Mouse (Mus musculus) bone marrow macrophage, adult 2 months (primary cell): ENCODE measurements around the gene Ttc21a. TPM values are rescaled to one million over a fixed set of nuclear protein-coding genes. Genes with fewer than 3 reads are reported as not detected.

Experiments
- H3K27ac ChIP-seq: 2 replicates; pipeline ENCODE4 v1.5.1; 2012; ENCODE audit warnings: low read depth, low read length; ENCODE audit not compliant: insufficient read depth
- H3K4me1 ChIP-seq: 2 replicates; pipeline ENCODE4 v1.6.1; 2012; ENCODE audit warnings: low read length; ENCODE audit not compliant: control insufficient read depth, insufficient read depth
- H3K4me3 ChIP-seq: 2 replicates; pipeline ENCODE4 v1.5.1; 2012; ENCODE audit warnings: mild to moderate bottlenecking, low read length, moderate library complexity; ENCODE audit not compliant: insufficient read depth
- CTCF ChIP-seq: IDR thresholded peaks from 2 replicates; pipeline ENCODE4 v1.5.1; 2012; ENCODE audit warnings: low read depth, mild to moderate bottlenecking, low read length, moderate library complexity
- POLR2A ChIP-seq: IDR thresholded peaks from 2 replicates; pipeline ENCODE4 v1.6.1; 2012; ENCODE audit warnings: mild to moderate bottlenecking, low read depth, low read length, borderline replicate concordance
- polyA plus RNA-seq: library from polyadenylated mRNA; stranded (reverse); fragments of >200 nt; gene quantifications from 2 replicates; pipeline ENCODE4 v1.2.4, GENCODE M21; 2012; ENCODE audit not compliant: missing spikeins, insufficient read depth, insufficient read length

Ttc21a gene
- polyA plus RNA-seq, 1 experiment: 0.27 TPM

- H3K4me3 ChIP-seq: peak overlapping the region; percentile 92
- peaks cover 46% of the 10 kb centered on the region for H3K4me1 ChIP-seq
- TF ChIP-seq CTCF: no peak
- TF ChIP-seq POLR2A: no peak
- peak overlapping the region; percentile 95 for H3K27ac ChIP-seq
These were observed 44.1 kb downstream of the Ttc21a start for GRCm38 (mm10) chr9:119981183-119982179.

- Histone ChIP-seq H3K27ac (peak overlapping the region; percentile 95), H3K4me1 (peaks cover 37% of the 10 kb centered on the region), H3K4me3 (peak overlapping the region; percentile 92)
- TF ChIP-seq POLR2A: no peak
- TF ChIP-seq CTCF: peak; percentile 49; the same call in 1 of the 2 replicates
These were observed 44.9 kb downstream of the Ttc21a start for GRCm38 (mm10) chr9:119982241-119982811.

DNA sequence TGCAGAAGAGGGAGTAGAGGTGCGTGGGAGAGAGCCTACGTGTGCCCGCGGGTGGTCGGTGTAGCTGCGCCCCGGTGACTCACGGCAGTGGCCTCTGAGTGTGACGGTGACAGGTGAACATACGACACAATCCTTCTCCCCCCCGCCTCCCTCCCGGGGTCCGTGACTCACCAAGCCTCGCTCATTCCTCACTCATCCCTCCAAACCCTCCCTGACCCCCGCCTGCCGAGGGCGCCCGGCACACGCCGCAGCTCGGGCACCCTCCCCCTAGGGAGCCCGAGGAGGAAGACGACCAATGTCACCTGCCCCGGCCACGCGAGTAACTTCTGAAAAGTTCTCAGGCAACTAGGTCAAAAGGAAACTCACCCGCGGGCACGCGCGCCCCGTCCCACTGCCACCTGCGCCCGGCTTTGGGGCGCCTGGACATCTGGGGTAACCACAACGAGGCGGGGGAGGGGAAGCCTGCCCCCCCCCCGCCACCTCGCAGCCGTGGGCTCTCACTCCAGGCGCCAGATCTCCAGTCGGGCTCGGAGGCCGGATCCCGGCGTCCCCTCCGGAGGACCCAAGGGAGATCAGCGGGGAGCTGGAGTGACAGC lies 45.6 kb downstream of the Ttc21a start:
- peaks cover 30% of the 10 kb centered on the region for H3K4me1 ChIP-seq
- TF ChIP-seq POLR2A: no peak
- no peak for TF ChIP-seq CTCF
- H3K27ac ChIP-seq: 0 out of 2 replicates have a peak overlapping the region, but pooled peaks have one; percentile 11
- H3K4me3 ChIP-seq: peak overlapping the region; percentile 92

- Histone ChIP-seq H3K4me3 (peak overlapping the region; percentile 92), H3K4me1 (peaks cover 22% of the 10 kb centered on the region), H3K27ac (0 out of 2 replicates have a peak overlapping the region, but pooled peaks have one; percentile 11)
- TF ChIP-seq CTCF (no peak), POLR2A (peak; percentile 74; the same call in 1 of the 2 replicates)
These were observed 46.5 kb downstream of the Ttc21a start for GRCm38 (mm10) chr9:119983585-119984535.

- H3K27ac ChIP-seq: 0 out of 2 replicates have a peak within 1 kb of the TSS, but pooled peaks have one; percentile 11
- TF ChIP-seq CTCF: no peak
- TF ChIP-seq POLR2A: no peak
- peaks cover 17% of the 10 kb centered on the region for H3K4me1 ChIP-seq
- H3K4me3 ChIP-seq: peak within 1 kb of the TSS; percentile 92
These were observed 47.2 kb downstream of the Ttc21a start, which contains the start of gene Csrnp1 for GRCm38 (mm10) chr9:119984536-119985011. Gene Csrnp1 (minus strand): TSS chr9:119984658.

DNA sequence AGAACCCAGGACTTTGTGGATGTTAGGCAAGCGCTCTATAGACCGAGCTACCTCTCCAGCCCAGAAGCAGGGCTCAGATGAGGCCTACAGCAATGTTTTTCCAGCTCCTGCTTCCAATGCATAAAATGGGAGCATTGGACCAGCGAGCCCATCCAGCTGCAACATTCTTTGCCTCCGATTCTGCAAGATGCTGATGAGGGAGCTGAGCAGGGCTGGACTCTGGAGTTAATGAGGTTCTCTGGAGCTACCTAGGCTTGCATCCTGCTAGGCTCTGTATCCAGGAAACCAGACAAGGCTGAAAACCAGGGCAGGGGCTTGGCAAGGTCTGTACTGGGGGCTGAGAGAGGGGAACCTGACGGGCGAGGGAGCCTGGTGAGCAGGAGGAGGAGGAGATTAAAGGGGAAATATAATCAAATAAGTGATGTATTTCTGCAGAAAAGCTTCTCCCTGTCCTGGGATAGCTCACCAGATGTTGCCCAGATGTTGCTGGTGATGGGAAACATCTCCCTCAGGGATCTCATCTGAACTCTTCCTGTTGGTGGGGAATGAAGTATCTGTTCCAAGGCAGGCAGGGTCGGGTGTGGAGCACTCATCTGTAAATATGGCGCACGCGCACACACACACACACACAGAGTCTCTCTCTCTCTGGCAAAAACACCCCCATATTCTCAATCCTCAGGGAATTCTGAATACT lies 48.6 kb downstream of the Ttc21a start:
- peaks cover 6% of the 10 kb centered on the region; the same call in 1 of the 2 replicates for H3K4me1 ChIP-seq
- H3K4me3 ChIP-seq: no peak overlapping the region
- TF ChIP-seq POLR2A (no peak), CTCF (no peak)
- no peak overlapping the region for H3K27ac ChIP-seq

DNA sequence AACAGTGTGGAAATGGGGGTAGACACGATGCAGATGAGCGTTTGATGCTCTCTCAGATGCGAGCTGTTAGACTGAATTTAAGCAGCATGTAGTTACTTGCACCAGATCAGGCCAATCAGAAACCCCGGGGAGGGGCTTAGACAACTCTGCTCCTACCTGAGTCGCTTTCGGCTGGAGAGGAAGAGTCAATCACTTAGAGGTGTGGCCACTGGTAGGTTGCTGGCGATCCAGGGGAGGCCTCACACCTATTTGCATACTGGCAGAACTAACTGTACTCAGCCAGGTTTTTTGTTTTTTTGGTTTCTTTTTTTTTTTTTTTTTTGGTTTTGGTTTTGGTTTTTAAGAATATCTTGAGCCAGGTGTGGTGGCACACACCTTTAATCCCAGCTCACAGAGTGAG lies 50.9 kb downstream of the Ttc21a start:
- H3K4me3 ChIP-seq: no peak overlapping the region
- TF ChIP-seq CTCF: no peak
- TF ChIP-seq POLR2A: no peak
- no peak overlapping the region for H3K27ac ChIP-seq
- H3K4me1 ChIP-seq: peaks cover 2% of the 10 kb centered on the region; the same call in 1 of the 2 replicates

DNA sequence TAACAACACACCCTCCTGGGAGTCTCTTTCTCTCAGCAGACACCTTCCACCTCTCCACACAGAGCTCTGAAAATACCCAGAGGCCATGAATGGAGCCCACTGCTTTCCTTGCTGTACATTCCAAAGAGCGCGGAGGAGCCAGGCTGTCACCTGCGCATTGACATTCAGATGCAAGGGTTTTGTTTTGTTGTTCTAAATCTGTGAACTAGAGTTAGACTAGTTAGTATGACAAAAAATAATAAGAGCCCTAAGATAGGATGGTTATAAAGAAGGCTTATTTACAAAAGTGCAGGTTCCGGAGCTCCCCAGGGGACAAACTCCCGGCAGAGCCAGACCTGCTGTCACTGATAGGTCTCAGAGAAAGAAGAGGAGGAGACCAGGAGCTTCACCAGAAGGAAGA lies 53.9 kb downstream of the Ttc21a start:
- TF ChIP-seq CTCF: no peak
- no peak overlapping the region for H3K4me3 ChIP-seq
- H3K4me1 ChIP-seq: no peaks in the 10 kb centered on the region
- H3K27ac ChIP-seq: no peak overlapping the region
